Mouse (Mus musculus): ENCODE data around the gene Mia2. TPM values are rescaled to one million over a fixed set of nuclear protein-coding genes. Genes with fewer than 3 reads are reported as not detected.

Gene Mia2
- polyA plus RNA-seq, 1 experiment: 47.8 TPM

DNA sequence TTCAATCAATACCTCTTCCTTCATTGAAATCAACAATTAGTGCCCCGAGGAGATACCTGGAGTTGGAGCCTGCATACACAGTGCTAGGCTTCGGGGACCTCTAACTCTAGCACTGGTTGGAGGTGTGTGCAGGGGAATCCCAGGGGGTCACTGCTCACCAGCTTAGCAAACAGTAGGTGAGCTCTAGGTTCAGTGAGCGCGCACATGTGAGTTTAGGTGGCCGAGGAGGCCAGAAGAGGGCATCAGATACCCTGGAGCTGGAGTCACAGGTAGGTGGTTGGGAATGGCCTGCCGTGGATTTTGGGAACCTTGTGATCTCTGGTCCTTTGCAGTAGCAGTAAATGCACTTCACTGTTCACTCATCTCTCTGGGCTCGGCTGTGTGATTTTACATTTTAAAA lies 37.3 kb downstream of the Mia2 start:
- TF ChIP-seq GATA1 (IDR thresholded peaks at IDR 0.05; ENCODE audit: low read length): no peak

DNA sequence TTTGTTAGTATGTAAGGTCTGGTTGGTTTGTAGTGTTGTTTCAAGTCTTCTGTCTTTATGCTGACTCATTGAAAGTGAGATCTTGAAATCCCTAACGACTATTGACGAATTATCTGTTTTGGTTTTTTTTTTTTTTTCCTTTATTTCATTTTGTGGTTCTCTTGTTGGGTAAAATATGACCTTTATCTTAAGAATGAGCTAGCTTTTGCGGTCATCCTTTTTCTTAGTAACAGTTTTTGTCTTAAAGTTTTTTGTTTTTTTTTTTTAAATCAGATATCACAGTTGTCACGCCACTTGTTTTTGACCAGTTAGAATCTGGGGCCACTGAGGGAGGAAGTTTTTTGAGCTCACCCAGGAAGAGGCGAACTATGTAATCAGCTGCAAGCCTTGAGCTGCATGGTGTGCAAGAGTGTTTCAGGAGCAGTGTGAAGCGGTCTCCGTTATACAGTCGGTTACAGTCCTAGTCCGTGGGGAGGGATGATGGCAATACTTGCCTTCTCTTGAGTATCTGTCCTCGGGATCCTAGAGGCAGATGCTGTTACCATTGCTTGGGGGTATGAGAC lies 37.9 kb downstream of the Mia2 start:
- no peak for TF ChIP-seq GATA1 (IDR thresholded peaks at IDR 0.05; ENCODE audit: low read length)

DNA sequence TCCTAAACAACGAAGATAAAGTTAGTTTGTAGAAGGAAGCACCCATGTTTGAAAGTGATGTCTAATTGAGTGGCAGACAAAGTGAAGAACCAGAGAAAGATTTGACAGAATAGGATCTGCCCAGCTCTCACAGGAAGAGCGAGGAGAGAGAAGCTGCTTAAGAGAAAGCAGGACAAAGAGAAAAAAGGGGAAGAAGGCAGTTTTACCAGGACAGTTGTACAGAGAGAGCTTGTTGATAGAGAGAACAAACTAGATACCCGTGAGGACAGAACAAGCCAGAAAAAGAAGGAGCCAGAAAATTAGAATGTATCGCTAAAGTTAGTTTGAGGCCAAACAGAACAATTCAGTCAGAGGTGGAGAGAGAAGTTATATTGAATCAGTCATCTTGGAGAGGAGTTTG lies 39.5 kb downstream of the Mia2 start:
- no peak for TF ChIP-seq GATA1 (IDR thresholded peaks at IDR 0.05; ENCODE audit: low read length)

DNA sequence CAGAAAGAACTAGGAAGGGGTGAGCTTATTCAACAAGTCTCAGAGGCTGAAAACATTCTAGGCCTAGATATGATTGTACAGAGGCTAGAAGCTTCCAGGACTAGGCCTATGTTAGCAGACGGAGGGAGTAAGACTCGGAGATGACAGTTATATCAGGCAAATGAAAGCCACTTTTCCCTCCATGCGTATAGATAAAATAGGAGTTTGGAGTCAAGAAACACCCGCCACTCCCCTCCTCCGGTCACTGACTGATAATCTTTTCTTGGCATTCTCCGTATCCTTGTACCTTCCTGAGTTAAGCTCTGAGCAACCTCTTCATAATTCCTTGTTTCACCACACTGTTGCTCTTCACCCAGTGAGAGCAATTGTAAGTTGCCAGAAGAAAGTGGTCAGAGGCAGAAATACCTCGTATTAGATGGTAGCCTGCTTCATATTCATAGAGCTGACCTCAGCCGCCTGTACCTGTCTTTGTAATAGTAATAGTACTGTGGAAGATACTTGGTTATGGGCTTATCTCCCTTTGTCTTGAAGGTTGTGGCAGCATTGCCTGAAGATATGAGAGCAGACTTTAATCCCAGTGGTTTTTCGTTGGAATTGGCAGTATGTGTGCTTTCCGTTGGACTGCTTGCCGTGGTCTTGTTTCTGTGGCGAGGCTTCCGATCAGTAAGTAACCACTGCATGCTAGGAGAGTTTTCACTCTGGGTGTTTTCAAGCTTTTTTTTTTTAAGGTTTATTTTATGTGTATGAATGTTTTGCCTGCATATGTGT lies 40.1 kb downstream of the Mia2 start:
- no peak for TF ChIP-seq GATA1 (IDR thresholded peaks at IDR 0.05; ENCODE audit: low read length)

DNA sequence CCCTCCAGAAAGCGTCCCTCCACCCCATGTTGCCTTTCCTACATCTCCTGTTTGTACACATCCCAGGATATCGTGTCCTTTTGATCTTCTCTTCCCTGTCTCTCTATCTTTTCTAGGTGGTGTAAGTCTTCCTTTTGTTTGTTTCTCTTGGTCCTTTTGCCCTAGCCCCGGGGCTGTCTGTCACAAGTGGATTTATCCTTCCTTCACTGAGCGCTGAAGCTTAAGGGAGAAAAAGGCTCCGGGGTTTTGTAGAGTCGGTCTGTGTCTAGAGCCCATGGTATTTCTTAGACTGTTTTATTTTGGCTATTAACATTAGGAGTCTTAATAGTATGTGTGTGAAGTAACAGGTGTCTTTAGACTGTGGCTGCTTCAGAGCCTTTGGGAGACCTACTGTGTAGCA lies 41.4 kb downstream of the Mia2 start:
- no peak for TF ChIP-seq GATA1 (IDR thresholded peaks at IDR 0.05; ENCODE audit: low read length)

DNA sequence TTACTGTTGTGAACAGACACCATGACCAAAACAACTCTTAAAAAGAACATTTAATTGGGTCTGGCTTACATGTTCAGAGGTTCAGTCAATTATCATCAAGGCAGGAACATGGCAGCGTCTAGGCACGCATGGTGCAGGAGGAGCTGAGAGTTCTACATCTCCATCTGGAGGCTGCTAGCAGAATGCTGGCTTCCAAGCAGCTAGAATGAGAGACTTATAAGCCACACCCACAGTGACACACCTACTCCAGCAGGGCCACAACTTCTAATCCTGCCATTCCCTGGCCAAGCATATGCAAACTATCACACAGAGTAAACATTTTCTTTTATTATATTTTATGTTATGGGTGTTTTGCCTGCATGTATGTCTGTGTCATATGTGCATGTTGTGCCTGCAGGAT lies 43.8 kb downstream of the Mia2 start:
- TF ChIP-seq GATA1 (IDR thresholded peaks at IDR 0.05; ENCODE audit: low read length): no peak

DNA sequence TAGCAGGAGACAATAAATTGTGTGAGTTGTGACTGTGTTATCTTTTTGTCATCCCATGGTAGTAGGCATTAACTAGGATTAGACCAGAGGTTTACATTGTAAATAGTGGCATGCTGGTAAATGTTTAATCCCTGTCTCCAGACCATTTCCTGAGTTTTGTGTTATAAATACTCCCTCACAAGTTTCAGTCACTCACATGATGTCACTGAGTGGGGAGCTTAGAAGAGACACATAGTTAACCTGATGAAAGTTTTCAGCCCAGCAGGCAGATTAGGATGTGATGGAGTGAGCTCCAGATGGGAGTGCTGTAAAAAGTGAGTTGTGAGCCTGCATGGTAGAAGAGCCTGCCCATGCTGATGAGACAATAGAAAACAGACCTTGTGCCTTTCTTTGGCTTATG lies 49.5 kb downstream of the Mia2 start:
- TF ChIP-seq GATA1 (IDR thresholded peaks at IDR 0.05; ENCODE audit: low read length): no peak

DNA sequence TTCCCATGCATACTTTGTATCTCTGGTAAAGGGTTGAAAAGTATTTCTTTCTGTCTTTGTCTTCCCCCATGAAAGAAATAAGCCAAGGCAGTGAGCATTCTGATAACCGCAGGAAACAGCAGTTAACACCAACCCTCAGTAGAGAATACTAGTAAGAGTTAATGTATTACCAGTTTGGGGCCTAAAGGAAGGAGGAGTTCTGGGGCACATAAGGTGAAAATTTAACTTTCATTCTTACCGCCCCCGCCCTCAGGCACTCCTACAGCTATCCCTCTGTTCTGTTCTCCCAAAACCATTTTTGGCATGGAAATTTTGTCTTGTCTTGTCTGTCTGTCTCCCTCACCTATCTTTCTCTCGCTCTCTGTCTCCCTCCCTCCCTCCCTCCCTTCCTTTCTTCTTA lies 54.1 kb downstream of the Mia2 start:
- no peak for TF ChIP-seq GATA1 (IDR thresholded peaks at IDR 0.05; ENCODE audit: low read length)

DNA sequence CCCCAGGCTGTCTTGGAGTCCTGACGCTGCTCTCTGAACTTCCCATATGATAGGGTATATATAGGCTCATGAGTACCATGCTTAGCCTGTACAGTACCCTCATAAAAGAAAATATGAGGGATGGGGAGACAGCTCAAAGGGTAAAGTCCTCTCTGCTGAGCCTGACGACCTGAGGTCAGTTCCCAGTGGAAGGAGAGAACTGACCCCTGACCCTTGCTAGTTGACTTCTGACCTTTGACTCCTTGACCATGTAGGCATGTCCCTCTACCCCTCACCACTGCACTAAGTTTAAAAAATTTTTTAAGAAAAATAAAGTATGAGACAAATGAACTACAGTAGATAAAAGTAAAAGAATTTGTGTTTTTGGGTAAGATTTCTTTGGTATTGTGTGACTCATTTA lies 65.5 kb downstream of the Mia2 start:
- TF ChIP-seq GATA1 (IDR thresholded peaks at IDR 0.05; ENCODE audit: low read length): no peak

DNA sequence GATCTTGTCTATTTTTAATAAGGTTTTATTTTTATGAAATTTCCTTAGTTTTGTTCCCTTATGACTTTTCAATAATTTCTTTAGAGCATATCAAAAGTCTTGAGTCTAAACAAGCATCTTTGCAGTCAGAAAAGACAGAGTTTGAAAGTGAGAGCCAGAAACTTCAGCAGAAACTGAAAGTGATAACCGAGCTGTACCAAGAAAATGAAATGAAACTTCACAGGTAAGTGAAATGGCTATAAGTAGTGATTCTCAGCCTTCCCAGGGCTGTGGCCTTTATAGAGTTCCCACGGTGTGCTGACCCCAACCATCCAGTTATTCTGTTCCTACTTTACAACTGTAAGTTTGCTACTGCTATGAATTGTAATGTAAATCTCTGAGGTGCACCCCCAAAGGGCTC lies 67.2 kb downstream of the Mia2 start:
- no peak for TF ChIP-seq GATA1 (IDR thresholded peaks at IDR 0.05; ENCODE audit: low read length)

DNA sequence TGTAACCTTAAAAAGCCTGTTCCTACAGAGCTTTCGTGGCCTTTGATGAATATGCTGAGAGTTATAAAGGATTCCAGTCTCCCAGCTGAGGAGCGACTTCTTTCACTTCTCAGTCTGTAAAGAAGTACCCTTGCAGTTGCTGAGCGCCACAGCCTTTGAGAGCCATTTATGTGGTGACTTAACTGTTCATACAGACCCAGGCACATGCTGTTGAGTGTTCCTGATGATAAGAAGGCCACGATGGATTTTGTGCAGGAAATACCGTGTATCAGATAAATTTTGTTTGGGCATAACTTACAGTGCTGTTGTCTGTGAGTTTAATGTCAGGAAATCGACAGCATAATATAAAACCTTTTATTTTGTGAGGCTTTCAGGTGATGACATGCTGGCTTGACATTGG lies 68.9 kb downstream of the Mia2 start:
- no peak for TF ChIP-seq GATA1 (IDR thresholded peaks at IDR 0.05; ENCODE audit: low read length)

DNA sequence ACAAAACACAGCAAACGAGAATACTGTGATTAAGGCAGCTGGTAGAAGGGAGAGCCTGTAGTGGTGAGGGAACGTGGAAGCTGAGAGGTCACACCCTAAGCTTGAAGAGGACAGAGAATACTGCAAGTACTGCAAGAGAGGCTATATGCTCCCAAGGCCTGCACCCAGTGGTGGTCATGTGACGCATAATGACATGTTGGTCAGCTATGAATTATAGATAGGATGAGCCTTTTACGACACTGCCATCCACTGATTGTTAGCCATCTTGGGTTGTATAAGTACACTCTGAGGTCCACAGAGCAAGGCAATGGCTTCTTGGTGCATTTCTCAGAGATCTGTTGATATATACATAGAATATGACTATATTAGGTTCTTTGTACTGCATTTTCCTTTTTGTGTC lies 71.0 kb downstream of the Mia2 start:
- no peak for TF ChIP-seq GATA1 (IDR thresholded peaks at IDR 0.05; ENCODE audit: low read length)

DNA sequence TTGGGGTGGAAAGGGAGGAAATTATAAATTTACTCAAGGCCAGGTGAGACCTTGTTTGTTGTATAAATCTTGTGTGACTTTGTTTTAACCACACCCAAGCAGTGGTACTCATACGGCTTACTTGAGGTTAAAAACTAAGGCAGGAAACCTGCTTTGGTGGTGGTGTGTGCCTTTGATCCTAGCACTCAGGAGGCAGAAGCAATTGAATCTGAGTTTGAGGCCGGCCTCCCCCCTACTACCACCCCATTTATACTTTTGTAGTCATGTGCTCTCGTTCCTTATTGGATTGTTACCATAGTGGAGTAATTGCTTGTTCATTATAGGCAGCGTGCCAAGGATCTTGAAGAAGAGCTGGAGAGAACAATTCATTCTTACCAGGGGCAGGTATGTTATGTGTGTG lies 74.3 kb downstream of the Mia2 start:
- no peak for TF ChIP-seq GATA1 (IDR thresholded peaks at IDR 0.05; ENCODE audit: low read length)

DNA sequence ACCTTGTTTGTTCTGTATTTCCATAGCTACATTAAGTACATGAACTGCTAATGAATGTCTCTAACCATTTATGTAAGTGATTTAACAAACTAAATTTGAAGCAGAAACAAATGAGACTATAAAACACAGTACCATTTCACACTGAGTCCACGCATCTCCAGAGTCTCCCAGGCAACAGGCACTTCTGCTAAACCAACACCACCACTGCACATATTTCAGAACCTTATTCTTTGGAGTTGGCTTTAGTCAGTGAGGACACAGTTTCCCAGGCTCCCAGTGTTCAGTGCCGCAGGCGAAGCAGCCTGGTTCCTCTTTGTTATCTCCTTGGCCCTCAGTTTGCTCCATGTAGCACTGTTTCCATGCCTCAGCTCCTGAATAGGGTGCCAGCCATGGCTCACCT lies 82.2 kb downstream of the Mia2 start:
- TF ChIP-seq GATA1 (IDR thresholded peaks at IDR 0.05; ENCODE audit: low read length): no peak

DNA sequence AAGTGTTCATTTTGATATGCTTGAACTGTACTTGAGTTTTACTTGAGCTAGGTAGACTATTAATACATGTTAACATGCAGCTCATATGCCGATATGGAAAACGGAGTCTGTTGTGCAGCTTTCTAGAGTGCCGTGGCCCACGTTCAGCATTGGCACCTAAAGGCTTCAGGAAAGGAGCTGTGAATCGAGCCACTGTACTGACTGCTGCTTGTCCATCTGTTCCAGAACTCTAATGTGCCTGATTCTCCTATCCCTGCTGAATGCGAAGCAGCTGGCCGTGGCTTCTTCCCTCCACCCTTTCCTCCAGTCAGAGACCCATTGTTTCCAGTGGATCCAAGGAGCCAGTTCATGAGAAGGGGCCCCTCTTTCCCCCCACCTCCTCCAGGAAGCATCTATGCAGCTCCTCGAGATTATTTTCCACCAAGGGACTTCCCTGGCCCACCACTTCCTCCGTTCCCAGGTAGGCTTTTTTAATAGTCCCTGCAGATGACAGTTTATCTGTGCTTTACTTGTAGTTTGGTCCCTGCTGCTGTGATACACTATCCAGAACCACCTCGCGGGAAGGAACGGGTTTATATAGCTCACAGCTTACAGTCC lies 92.6 kb downstream of the Mia2 start:
- no peak for TF ChIP-seq GATA1 (IDR thresholded peaks at IDR 0.05; ENCODE audit: low read length)

DNA sequence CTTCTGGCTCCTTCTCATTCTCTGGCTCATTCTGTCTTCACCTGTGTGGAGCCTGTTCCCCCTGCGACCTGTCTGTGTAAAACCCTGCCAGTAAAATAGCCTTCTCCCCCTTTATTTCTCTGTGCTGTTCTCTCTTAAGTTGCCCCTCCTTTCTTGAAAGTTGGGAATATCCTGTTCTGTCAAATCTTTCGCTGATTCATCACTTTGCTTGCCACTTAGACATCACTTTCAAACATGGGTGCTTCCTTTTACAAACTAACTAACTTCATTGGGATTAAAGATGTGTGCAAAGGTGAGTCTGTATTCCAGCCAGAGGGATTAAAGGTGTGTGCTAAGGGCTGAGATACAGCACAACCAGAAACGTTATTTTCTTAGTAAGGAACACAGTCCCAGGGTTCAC lies 98.0 kb downstream of the Mia2 start:
- TF ChIP-seq GATA1 (IDR thresholded peaks at IDR 0.05; ENCODE audit: low read length): no peak

DNA sequence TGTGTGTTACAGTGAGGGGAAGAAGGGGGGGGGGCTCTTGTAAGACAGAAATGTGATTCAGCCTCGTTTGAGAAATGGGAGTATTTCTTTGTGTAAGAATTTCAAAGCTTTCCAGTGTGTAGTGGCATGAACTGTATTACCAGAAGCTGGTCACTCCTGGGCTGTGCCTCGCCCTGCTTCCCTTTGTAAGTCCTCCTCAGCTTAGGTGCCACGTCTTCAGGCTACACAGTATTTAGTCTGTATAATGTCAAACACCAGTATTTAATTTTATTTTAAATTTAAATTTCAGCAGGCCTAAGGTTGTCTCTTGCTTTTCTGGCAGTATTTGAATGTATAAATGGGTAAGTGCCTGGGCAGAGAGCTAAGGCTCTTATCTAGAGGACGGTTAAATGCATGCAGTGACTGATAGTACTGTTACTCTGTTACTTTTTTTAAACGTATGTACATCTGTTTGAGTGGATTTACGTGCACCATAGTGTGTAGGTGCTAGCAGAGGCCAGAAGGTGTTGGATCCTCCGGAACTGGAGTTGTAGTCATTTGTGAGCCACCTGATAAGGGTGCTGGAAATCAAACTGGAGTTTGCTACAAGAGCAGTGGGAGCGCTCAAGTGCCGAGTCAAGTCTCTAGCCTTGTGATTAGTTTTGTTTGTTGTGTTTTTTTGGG lies 98.9 kb downstream of the Mia2 start:
- TF ChIP-seq GATA1 (IDR thresholded peaks at IDR 0.05; ENCODE audit: low read length): no peak

Measured in G1E-ER4 (cell line).